In the genomic region with DNA sequence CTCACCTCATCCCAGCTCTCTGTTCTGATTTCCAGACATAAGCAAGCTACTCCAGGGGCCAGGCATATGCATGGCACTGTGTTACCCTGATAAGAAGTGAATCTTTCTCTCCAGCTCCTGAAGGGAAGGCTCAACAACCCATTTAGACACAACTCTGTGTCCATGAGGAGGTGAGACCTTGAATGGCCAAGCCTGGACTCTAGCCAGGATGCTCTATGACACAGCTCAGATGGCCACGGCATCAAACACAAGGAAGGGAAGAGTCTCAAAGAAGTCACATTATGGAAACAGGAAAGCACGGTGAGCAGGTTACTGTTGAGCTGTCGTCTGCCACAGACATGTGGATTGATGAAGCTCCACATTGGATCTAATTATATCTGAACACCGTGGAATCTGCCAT, we compare ENCODE assay signal across 28 mouse cellular contexts.
DNase-seq lines count a peak whose midpoint lies in the region; ATAC-seq and TF ChIP-seq lines count a peak whose summit lies in the region.
"Had no signal": no experiment of that assay in that cellular context is flagged by ENCODE, and none has a peak within 500 bp of the region (broad histone marks: within the 10 kb centered on the region; RNA-seq: fewer than 3 reads in every experiment).

No protein-coding gene starts in this region.

- TF ChIP-seq POLR2A in lung, adult 2 months (IDR thresholded peaks at IDR 0.05; ENCODE audit: borderline replicate concordance, extremely low read depth, low read depth, low read length): no peak

- no peak overlapping the region for H3K4me2 ChIP-seq in forebrain, postnatal 0 days (ENCODE audit: low read depth)
- H3K4me2 ChIP-seq in forebrain, embryonic 11.5 days (ENCODE audit: low read depth, low read length, severe bottlenecking): no peak overlapping the region
- H3K4me2 ChIP-seq: embryonic facial prominence, embryonic 13.5 days; heart, embryonic 13.5 days; hindbrain, embryonic 12.5 days; hindbrain, embryonic 15.5 days; intestine, embryonic 15.5 days had no signal

- TF ChIP-seq CTCF in forebrain, postnatal 0 days (IDR thresholded peaks at IDR 0.05; ENCODE audit: low read depth): no peak
- TF ChIP-seq CTCF in lung, adult 2 months (IDR thresholded peaks at IDR 0.05; ENCODE audit: insufficient read depth, low read length): no peak

- WGBS in forebrain, postnatal 0 days: 86% methylated on average over 4 of the region's 4 CpGs
- WGBS in forebrain, embryonic 11.5 days: 87% methylated on average over 4 of the region's 4 CpGs
- WGBS in limb, embryonic 10.5 days: 94% methylated on average over 4 of the region's 4 CpGs
- 79% methylated on average over 4 of the region's 4 CpGs for WGBS in lung, adult 2 months

- no peak overlapping the region for H3K4me3 ChIP-seq in forebrain, postnatal 0 days (ENCODE audit: low read depth, low read length)
- no peak overlapping the region for H3K4me3 ChIP-seq in forebrain, embryonic 11.5 days (ENCODE audit: low read depth, low read length)
- no peak overlapping the region for H3K4me3 ChIP-seq in limb, embryonic 10.5 days
- H3K4me3 ChIP-seq in lung, adult 2 months (replicated peaks; ENCODE audit: extremely low read depth, low read depth, low read length): no peak overlapping the region
- H3K4me3 ChIP-seq: embryonic facial prominence, embryonic 10.5 days; embryonic facial prominence, embryonic 13.5 days; erythroblast, embryonic 14.5 days; gastrocnemius, adult 2 months; heart, adult 2 months; heart, embryonic 10.5 days; heart, embryonic 13.5 days; hindbrain, embryonic 12.5 days; hindbrain, embryonic 15.5 days; intestine, embryonic 15.5 days had no signal

- no peaks in the 10 kb centered on the region for H3K36me3 ChIP-seq in forebrain, postnatal 0 days (ENCODE audit: insufficient read depth)
- no peaks in the 10 kb centered on the region for H3K36me3 ChIP-seq in forebrain, embryonic 11.5 days (ENCODE audit: control insufficient read depth, insufficient read depth, low read length)
- H3K36me3 ChIP-seq in limb, embryonic 10.5 days: no peaks in the 10 kb centered on the region
- H3K36me3 ChIP-seq: embryonic facial prominence, embryonic 10.5 days; embryonic facial prominence, embryonic 13.5 days; heart, embryonic 10.5 days; heart, embryonic 13.5 days; hindbrain, embryonic 12.5 days; hindbrain, embryonic 15.5 days; intestine, embryonic 15.5 days had no signal

- H3K4me1 ChIP-seq in forebrain, postnatal 0 days (ENCODE audit: insufficient read depth): no peaks in the 10 kb centered on the region
- no peaks in the 10 kb centered on the region for H3K4me1 ChIP-seq in forebrain, embryonic 11.5 days (replicated peaks; ENCODE audit: control insufficient read depth, insufficient read depth, low read length)
- peaks cover 5% of the 10 kb centered on the region; the same call in 1 of the 2 replicates for H3K4me1 ChIP-seq in limb, embryonic 10.5 days
- H3K4me1 ChIP-seq in lung, adult 2 months (ENCODE audit: control insufficient read depth, insufficient read depth, low read length): no peaks in the 10 kb centered on the region
- H3K4me1 ChIP-seq: embryonic facial prominence, embryonic 10.5 days; embryonic facial prominence, embryonic 13.5 days; heart, embryonic 10.5 days; heart, embryonic 13.5 days; intestine, embryonic 15.5 days had no signal

- H3K27me3 ChIP-seq in forebrain, postnatal 0 days (ENCODE audit: insufficient read depth, low read length): no peaks in the 10 kb centered on the region
- H3K27me3 ChIP-seq in forebrain, embryonic 11.5 days (ENCODE audit: control insufficient read depth, insufficient read depth, low read length): no peaks in the 10 kb centered on the region
- H3K27me3 ChIP-seq in limb, embryonic 10.5 days (ENCODE audit: low read depth, poor library complexity, severe bottlenecking): no peaks in the 10 kb centered on the region
- H3K27me3 ChIP-seq: embryonic facial prominence, embryonic 13.5 days; heart, embryonic 13.5 days; hindbrain, embryonic 12.5 days; hindbrain, embryonic 15.5 days; intestine, embryonic 15.5 days had no signal

- peak overlapping the region; percentile 24; the same call in 1 of the 2 replicates for H3K27ac ChIP-seq in forebrain, postnatal 0 days (ENCODE audit: low read depth, low read length)
- H3K27ac ChIP-seq in forebrain, embryonic 11.5 days (ENCODE audit: low read depth, low read length): no peak overlapping the region
- no peak overlapping the region for H3K27ac ChIP-seq in limb, embryonic 10.5 days
- H3K27ac ChIP-seq: embryonic facial prominence, embryonic 10.5 days; embryonic facial prominence, embryonic 13.5 days; gastrocnemius, adult 2 months; heart, adult 2 months; heart, embryonic 10.5 days; heart, embryonic 13.5 days; hindbrain, embryonic 12.5 days; intestine, embryonic 15.5 days had no signal

- peak; percentile 7 to 52 for DNase-seq in adrenal gland, adult (ENCODE audit: inconsistent age in 2 of 2, low spot score in 1 of 2)
- DNase-seq in adrenal gland, adult 18-20 months (ENCODE audit: low spot score in 2 of 2): no peak
- no peak for DNase-seq in forebrain, postnatal 0 days
- no peak for DNase-seq in forebrain, embryonic 11.5 days (ENCODE audit: low spot score)
- peak; percentile 51 for DNase-seq in adrenal gland, postnatal 14 days
- no peak for DNase-seq in limb, embryonic 10.5 days (ENCODE audit: low spot score)
- no peak for DNase-seq in lung, adult 2 months
- DNase-seq: cerebellum, adult 11-12 months; cerebellum, adult 8-10 months; cerebellum, postnatal 10 days; cerebellum, postnatal 36 days; embryo, embryonic 11 days; gastrocnemius, adult 2 months; gastrocnemius, postnatal 25 days; heart, adult 2 months; heart, postnatal 14 days; kidney, adult 11 months; kidney, adult 8-10 months had no signal

- no peak overlapping the region for H3K9ac ChIP-seq in forebrain, postnatal 0 days
- no peak overlapping the region for H3K9ac ChIP-seq in forebrain, embryonic 11.5 days (ENCODE audit: low read length)
- H3K9ac ChIP-seq: embryonic facial prominence, embryonic 13.5 days; heart, embryonic 13.5 days; hindbrain, embryonic 12.5 days; hindbrain, embryonic 15.5 days; intestine, embryonic 15.5 days had no signal

- no peaks in the 10 kb centered on the region for H3K9me3 ChIP-seq in forebrain, postnatal 0 days (ENCODE audit: low read length)
- H3K9me3 ChIP-seq in forebrain, embryonic 11.5 days (ENCODE audit: control insufficient read depth, low read length): no peaks in the 10 kb centered on the region
- no peaks in the 10 kb centered on the region for H3K9me3 ChIP-seq in limb, embryonic 10.5 days (replicated peaks)
- H3K9me3 ChIP-seq: heart, embryonic 10.5 days; heart, embryonic 13.5 days; hindbrain, embryonic 15.5 days; intestine, embryonic 15.5 days had no signal

- no peak for ATAC-seq in forebrain, postnatal 0 days
- no peak for ATAC-seq in forebrain, embryonic 11.5 days (replicated peaks; ENCODE audit: low FRiP score)
- ATAC-seq: activated CD4-positive, CD25-positive, alpha-beta regulatory T cell, adult 4 months; forebrain, embryonic 14.5 days; intestine, embryonic 15.5 days had no signal

Comparison
In these comparisons a context has a peak if more than half of its experiments do, and no peak if none do; other contexts are left out.
1. DNase-seq: peak in adrenal gland, adult (2 of 2) and adrenal gland, postnatal 14 days (single experiment); none in adrenal gland, adult 18-20 months (0 of 2), forebrain, postnatal 0 days (single experiment), forebrain, embryonic 11.5 days (single experiment), limb, embryonic 10.5 days (single experiment) and lung, adult 2 months (single experiment).